Mouse (Mus musculus) left cerebral cortex, adult 2 months (tissue): ENCODE data around the gene Ankmy1. TPM values are rescaled to one million over a fixed set of nuclear protein-coding genes. Genes with fewer than 3 reads are reported as not detected.

Experiments used
- DNase-seq, 2 experiments: peaks; one replicate each; pipeline ENCODE4 v3.0.0; 2021 to 2022; ENCODE audit warnings: low spot score in 2 of 2, mixed read lengths in 1 of 2; ENCODE audit errors: extremely low spot score in 1 of 2
- H3K27ac ChIP-seq: fragments of 200-600 bp; 2 replicates; pipeline ENCODE4 v1.8.1; 2022
- H3K4me3 ChIP-seq: fragments of 200-600 bp; 2 replicates; pipeline ENCODE4 v1.8.1; 2022
- CTCF ChIP-seq: fragments of 200-600 bp; IDR thresholded peaks from 2 replicates; pipeline ENCODE4 v1.8.1; 2022; ENCODE audit warnings: antibody characterized with exemption, mild to moderate bottlenecking, moderate library complexity
- intact Hi-C: fragments of 180-260 bp; cut with DNase I; formaldehyde crosslinking; loops from one replicate; pipeline ENCODE4 v1.15.1; 2025
- microRNA-seq, 2 experiments: library from miRNA; unstranded; fragments of <30 nt; microRNA quantifications; one replicate each; pipeline ENCODE4 v1.2.0; 2021
- total RNA-seq, 2 experiments: library from RNA; stranded (reverse); gene quantifications; 2 replicates each; pipeline ENCODE4 v1.2.3; 2021

Gene Ankmy1
- total RNA-seq, 2 experiments from 2014 or later = 0.29 to 0.37 TPM

GRCm38 (mm10) chr1:92833987-92834706, 68.6 kb downstream of the Ankmy1 start:
- Histone ChIP-seq H3K4me3 (peak overlapping the region; percentile 67; the same call in 1 of the 2 replicates), H3K27ac (0 out of 2 replicates have a peak overlapping the region, but pooled peaks have one; percentile 5)
- intact Hi-C loops = loop anchor here (1.0 to 5.0 kb wide), 5 partner anchors 122 to 313 kb away; partner anchors contain the start of gene Otos
- TF ChIP-seq CTCF = peak; percentile 97
- DNase-seq = peak; percentile 82 to 87

GRCm38 (mm10) chr1:92832011-92833010, 70.4 kb downstream of the Ankmy1 start:
- peak; percentile 15 for TF ChIP-seq CTCF
- peak overlapping the region; percentile 87 for H3K27ac ChIP-seq
- intact Hi-C loops = loop anchor here (1.0 to 5.0 kb wide), 2 partner anchors 120 to 311 kb away; no protein-coding TSS in a partner anchor
- peak; percentile 43 to 47 for DNase-seq
- peak overlapping the region; percentile 67 for H3K4me3 ChIP-seq

GRCm38 (mm10) chr1:92831188-92832001, 71.3 kb downstream of the Ankmy1 start, which contains the start of gene Gpc1:
Gpc1 (plus strand) TSS chr1:92831645.
- H3K27ac ChIP-seq = peak within 1 kb of the TSS; percentile 95
- DNase-seq = peak; percentile 86 to 89
- no peak for TF ChIP-seq CTCF
- intact Hi-C loops = loop anchor here (5.0 kb wide), 1 partner anchor 119 kb away; no protein-coding TSS in a partner anchor
- H3K4me3 ChIP-seq = peak within 1 kb of the TSS; percentile 67

- peak overlapping the region; percentile 67 for H3K4me3 ChIP-seq
- no peak for TF ChIP-seq CTCF
- DNase-seq = no peak
- H3K27ac ChIP-seq = peak overlapping the region; percentile 95
- intact Hi-C loops = loop anchor here (5.0 kb wide), 1 partner anchor 118 kb away; no protein-coding TSS in a partner anchor
Measured at GRCm38 (mm10) chr1:92830626-92831187, 72.0 kb downstream of the Ankmy1 start.

- Histone ChIP-seq H3K4me3 (no peak overlapping the region), H3K27ac (no peak overlapping the region)
- TF ChIP-seq CTCF = no peak
- no peak for DNase-seq
- intact Hi-C loops = no loop called here
Measured at GRCm38 (mm10) chr1:92815756-92816294, 86.9 kb downstream of the Ankmy1 start.

GRCm38 (mm10) chr1:92815100-92815499, 87.6 kb downstream of the Ankmy1 start:
- TF ChIP-seq CTCF = no peak
- no peak overlapping the region for H3K4me3 ChIP-seq
- no peak overlapping the region for H3K27ac ChIP-seq
- DNase-seq = no peak
- intact Hi-C loops = no loop called here

GRCm38 (mm10) chr1:92814319-92814718, 88.4 kb downstream of the Ankmy1 start:
- intact Hi-C loops = no loop called here
- no peak for DNase-seq
- H3K27ac ChIP-seq = no peak overlapping the region
- TF ChIP-seq CTCF = no peak
- no peak overlapping the region for H3K4me3 ChIP-seq

Small RNAs within 50 kb of the gene (microRNA-seq; reads per million reads assigned to microRNA genes)
- 8,982 to 11,715 reads per million in 2 experiments for gene Mir149

Other genes starting within 250 kb of the Ankmy1 start
- 10 to 100 TPM; 88.7 to 94.1 TPM for gene Gpc1, start 71.3 kb downstream of the Ankmy1 start, total RNA-seq
- gene Dusp28, start 4.1 kb upstream of the Ankmy1 start, total RNA-seq = 10 to 100 TPM; 15.8 to 16.2 TPM
- 10 to 100 TPM; 30.2 to 37.4 TPM for gene Rnpepl1, start 7.9 kb upstream of the Ankmy1 start, total RNA-seq
- gene Capn10, start 31.5 kb upstream of the Ankmy1 start, total RNA-seq = 10 to 100 TPM; 39.0 to 40.1 TPM
- gene Gpr35, start 48.0 kb upstream of the Ankmy1 start, total RNA-seq = 1 to 10 TPM in 1 of 2 experiments, under 1 TPM in 1; 0.16 to 1.1 TPM
- gene Aqp12, start 103.4 kb upstream of the Ankmy1 start, total RNA-seq = not detected
- 100 to 1,000 TPM; 730 to 772 TPM for gene Kif1a, start 199.0 kb upstream of the Ankmy1 start, total RNA-seq
- not detected for gene Agxt, start 232.3 kb upstream of the Ankmy1 start, total RNA-seq